Mouse (Mus musculus) neural tube, embryonic 13.5 days (tissue): ENCODE data around the gene Fam107a. TPM values are rescaled to one million over a fixed set of nuclear protein-coding genes. Genes with fewer than 3 reads are reported as not detected.

Experiments
- ATAC-seq: fragments of 200-750 bp; cut with Nextera tagmentation; 2 replicates; pipeline ENCODE4 v1.8.0; 2017; ENCODE audit warnings: low read depth, mild to moderate bottlenecking, moderate TSS enrichment, moderate library complexity
- H3K27ac ChIP-seq: fragments of 300-500 bp; sonication (generic); replicated peaks from 2 replicates; pipeline ENCODE4 v1.5.1; 2015; ENCODE audit warnings: moderate library complexity, mild to moderate bottlenecking, inconsistent platforms
- H3K27me3 ChIP-seq: fragments of 300-500 bp; sonication (generic); 2 replicates; pipeline ENCODE4 v1.6.1; 2015; ENCODE audit warnings: mild to moderate bottlenecking, inconsistent platforms
- H3K36me3 ChIP-seq: fragments of 300-500 bp; sonication (generic); 2 replicates; pipeline ENCODE4 v1.6.1; 2015; ENCODE audit warnings: mild to moderate bottlenecking, inconsistent platforms
- H3K4me1 ChIP-seq: fragments of 300-500 bp; sonication (generic); replicated peaks from 2 replicates; pipeline ENCODE4 v1.6.1; 2015; ENCODE audit warnings: inconsistent platforms
- H3K4me2 ChIP-seq: fragments of 300-500 bp; sonication (generic); 2 replicates; pipeline ENCODE4 v1.6.1; 2015; ENCODE audit warnings: inconsistent platforms, mild to moderate bottlenecking, moderate library complexity
- H3K4me3 ChIP-seq: fragments of 300-500 bp; sonication (generic); 2 replicates; pipeline ENCODE4 v1.5.1; 2015; ENCODE audit warnings: mild to moderate bottlenecking, inconsistent platforms
- H3K9ac ChIP-seq: fragments of 300-500 bp; sonication (generic); 2 replicates; pipeline ENCODE4 v1.6.1; 2015; ENCODE audit warnings: moderate library complexity, mild to moderate bottlenecking, inconsistent platforms
- H3K9me3 ChIP-seq: fragments of 300-500 bp; sonication (generic); 2 replicates; pipeline ENCODE4 v1.6.1; 2016; ENCODE audit warnings: inconsistent platforms
- WGBS: fragments of 180-500 bp; shearing (Covaris S2); methylation state at CpG from one replicate; pipeline ENCODE4 v1.1.7; 2015; 5-methylcytosine and 5-hydroxymethylcytosine counted together
- polyA plus RNA-seq: library from polyadenylated mRNA; unstranded; fragments of >200 nt; fragmentation: Nextera tagmentation; extraction: Ambion mirVana; gene quantifications from 2 replicates; pipeline ENCODE4 v1.2.1, GENCODE M21; 2015

Fam107a gene
- polyA plus RNA-seq, 1 experiment from 2014 or later, result 0.91 TPM

DNA sequence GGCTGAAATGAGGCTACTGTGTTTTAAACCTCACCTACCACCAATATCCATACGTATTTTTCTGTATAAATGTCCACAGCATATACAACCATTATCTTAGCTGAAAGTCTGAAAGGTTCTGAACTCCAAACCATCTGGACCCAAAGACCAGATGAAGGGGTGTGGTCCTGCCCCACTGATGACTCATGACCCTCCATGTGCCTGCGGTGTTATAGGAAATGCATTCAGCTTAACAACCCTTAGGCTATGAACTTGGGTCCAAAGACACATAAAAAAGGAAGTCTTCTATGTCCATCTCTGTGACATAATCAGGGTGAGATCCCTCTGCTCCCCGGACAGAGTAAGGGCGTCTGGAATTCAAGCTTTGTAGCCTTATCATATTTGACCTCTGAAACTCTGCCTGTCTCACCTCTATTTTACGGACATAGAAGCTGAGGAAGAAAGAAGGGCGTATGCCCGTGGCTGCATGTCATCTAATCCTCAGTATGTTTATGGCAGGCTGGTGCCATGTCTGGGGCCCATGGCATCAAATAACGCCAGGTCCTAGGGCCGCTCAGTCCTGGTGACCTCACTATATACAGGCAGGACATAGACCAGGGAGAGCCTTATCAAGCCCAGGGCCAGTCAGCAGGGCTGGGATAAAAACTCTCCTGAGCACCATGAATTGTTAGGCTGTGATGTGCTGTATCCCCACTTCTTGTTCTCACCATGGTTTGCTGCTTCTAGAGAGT, 67.5 kb downstream of the Fam107a start:
- H3K9me3 ChIP-seq, result no peaks in the 10 kb centered on the region
- no peak overlapping the region for H3K4me2 ChIP-seq
- no peaks in the 10 kb centered on the region for H3K27me3 ChIP-seq
- ATAC-seq, result no peak
- H3K4me1 ChIP-seq, result no peaks in the 10 kb centered on the region
- H3K4me3 ChIP-seq, result no peak overlapping the region
- H3K27ac ChIP-seq, result no peak overlapping the region
- 85% methylated on average over 9 of the region's 9 CpGs for WGBS
- no peak overlapping the region for H3K9ac ChIP-seq
- H3K36me3 ChIP-seq, result no peaks in the 10 kb centered on the region

GRCm38 (mm10) chr14:8249206-8249605, 68.6 kb downstream of the Fam107a start:
- Histone ChIP-seq H3K4me2 (no peak overlapping the region), H3K4me1 (no peaks in the 10 kb centered on the region), H3K36me3 (no peaks in the 10 kb centered on the region), H3K4me3 (no peak overlapping the region), H3K27ac (no peak overlapping the region), H3K9ac (no peak overlapping the region), H3K9me3 (no peaks in the 10 kb centered on the region), H3K27me3 (no peaks in the 10 kb centered on the region)
- 92% methylated on average over 1 of the region's 1 CpGs for WGBS
- no peak for ATAC-seq

DNA sequence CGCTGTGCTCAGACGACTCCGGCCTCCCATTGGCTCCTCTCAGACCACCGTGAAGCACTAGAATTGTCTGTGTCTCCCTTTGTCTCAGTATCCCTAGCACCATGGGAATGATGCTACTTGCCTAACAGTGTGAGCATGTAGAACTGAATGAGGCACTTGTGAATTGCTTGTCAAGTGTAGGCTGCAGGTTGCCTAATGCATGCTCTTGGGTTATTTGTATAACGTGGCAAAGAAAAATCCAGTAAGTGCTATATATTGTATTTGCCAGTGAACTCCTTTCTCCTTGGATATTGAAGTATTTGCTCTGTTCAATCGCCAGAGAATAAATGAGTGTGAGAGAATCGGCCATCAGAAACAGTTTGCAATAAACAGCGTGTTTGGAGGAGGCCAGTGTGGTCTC, 70.9 kb downstream of the Fam107a start:
- ATAC-seq, result no peak
- Histone ChIP-seq H3K36me3 (no peaks in the 10 kb centered on the region), H3K4me3 (no peak overlapping the region), H3K27me3 (no peaks in the 10 kb centered on the region), H3K27ac (no peak overlapping the region), H3K4me1 (no peaks in the 10 kb centered on the region), H3K9ac (no peak overlapping the region), H3K4me2 (no peak overlapping the region), H3K9me3 (no peaks in the 10 kb centered on the region)
- 79% methylated on average over 8 of the region's 8 CpGs for WGBS

Other genes starting within 250 kb of the Fam107a start
- gene Rpp14, start 237.7 kb downstream of the Fam107a start, polyA plus RNA-seq, result 50.0 and 58.1 TPM in 2 replicates
- 64.3 and 67.8 TPM in 2 replicates for gene Pxk, start 219.8 kb downstream of the Fam107a start, polyA plus RNA-seq
- gene Pdhb, start 145.0 kb downstream of the Fam107a start, polyA plus RNA-seq, result 259 and 285 TPM in 2 replicates
- 14.5 and 18.7 TPM in 2 replicates for gene Kctd6, start 103.9 kb downstream of the Fam107a start, polyA plus RNA-seq
- gene Acox2, start 58.7 kb downstream of the Fam107a start, polyA plus RNA-seq, result 0.36 TPM in 1 of 2 replicates, not detected in the other
- not detected in 2 replicates for gene Oit1, start 60.7 kb upstream of the Fam107a start, polyA plus RNA-seq